Mouse (Mus musculus) MN1 (cell line): ENCODE data around the gene Srek1.

Source experiments
- DNase-seq: peaks from one replicate; pipeline ENCODE4 v3.0.0-alpha.2; 2016; ENCODE audit warnings: low spot score

The Srek1 gene

DNA sequence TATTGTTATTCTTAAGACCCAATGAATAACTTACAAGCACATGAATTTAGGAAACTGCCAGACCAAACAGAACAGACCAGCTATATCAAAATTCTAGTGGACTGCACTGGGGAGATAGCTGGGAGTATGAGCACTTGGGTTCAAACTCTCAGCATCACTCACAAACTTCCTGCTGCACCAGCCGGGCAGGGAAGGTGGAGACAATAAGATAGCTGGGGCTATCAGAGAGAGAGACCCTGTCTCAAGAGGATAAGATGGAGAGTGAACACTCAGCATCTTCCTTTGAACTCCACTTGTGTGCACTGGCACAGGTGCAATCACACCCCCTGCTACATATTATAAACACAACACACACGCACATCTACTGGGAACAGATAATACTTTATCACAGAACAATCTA is 47.5 kb downstream of the Srek1 start:
- DNase-seq = no peak

- DNase-seq = peak; percentile 23
These were observed 62.9 kb downstream of the Srek1 start for GRCm38 (mm10) chr13:103711406-103712025.

- peak; percentile 17 for DNase-seq
These were observed 64.0 kb downstream of the Srek1 start for GRCm38 (mm10) chr13:103710359-103710781.

GRCm38 (mm10) chr13:103705436-103705978 is 68.9 kb downstream of the Srek1 start:
- DNase-seq = no peak

DNA sequence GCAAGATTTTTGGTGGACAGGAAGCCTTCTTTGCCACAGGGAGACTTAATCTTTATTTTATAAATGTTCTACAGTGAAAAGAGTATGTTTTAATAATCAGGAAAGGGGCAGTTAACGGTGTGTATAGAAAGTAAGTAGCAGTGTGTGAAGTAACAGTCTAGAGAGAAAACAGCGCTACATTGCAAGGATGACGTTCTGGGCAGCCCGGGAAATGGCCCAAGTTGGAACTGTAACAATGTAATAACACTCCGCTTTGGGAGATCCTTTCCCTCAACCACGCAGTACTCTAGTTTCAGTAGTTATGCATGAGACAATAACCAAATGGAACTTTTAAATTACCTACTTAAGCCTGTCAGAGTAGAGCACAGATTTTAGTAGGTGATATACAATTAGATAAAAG is 70.6 kb downstream of the Srek1 start:
- DNase-seq = no peak

- DNase-seq = peak; percentile 87
These were observed 71.0 kb downstream of the Srek1 start for GRCm38 (mm10) chr13:103703386-103703785.

- DNase-seq = no peak
These were observed 72.1 kb downstream of the Srek1 start for GRCm38 (mm10) chr13:103702266-103702665.

DNA sequence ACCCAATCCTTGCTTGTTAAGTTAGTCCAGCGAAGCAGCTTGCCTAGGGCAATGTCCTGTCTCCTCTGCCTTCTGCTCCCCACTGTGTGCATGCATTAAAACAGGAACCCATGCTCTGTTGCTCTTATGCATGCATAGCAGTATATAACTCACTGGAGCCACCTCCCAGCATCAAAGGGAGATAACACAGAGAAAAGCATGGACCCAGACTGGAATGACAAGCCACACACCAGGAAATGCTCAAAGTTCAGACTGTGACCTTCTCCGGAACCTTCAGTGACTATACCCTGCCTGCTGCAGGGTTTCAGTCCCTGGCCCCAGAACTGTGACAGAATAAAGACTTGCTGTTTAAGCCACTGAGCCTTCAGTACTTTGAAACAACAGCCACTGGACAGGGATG is 73.7 kb downstream of the Srek1 start:
- no peak for DNase-seq

GRCm38 (mm10) chr13:103697993-103698392 is 76.4 kb downstream of the Srek1 start:
- no peak for DNase-seq

- peak; percentile 51 for DNase-seq
These were observed 78.2 kb downstream of the Srek1 start for GRCm38 (mm10) chr13:103696164-103696563.

- DNase-seq = no peak
These were observed 79.0 kb downstream of the Srek1 start for GRCm38 (mm10) chr13:103695456-103695855.
